Mouse (Mus musculus): ENCODE measurements around the gene Nrip1. TPM values are rescaled to one million over a fixed set of nuclear protein-coding genes. Genes with fewer than 3 reads are reported as not detected.

Nrip1 gene
- total and polyA plus RNA-seq, 3 experiments = 3.1 to 32.3 (median 20.6) TPM

- H3K36me3 ChIP-seq (ENCODE audit: control insufficient read depth, insufficient read depth, low read length) = peaks cover 31% of the 10 kb centered on the region
- DNase-seq = no peak
- peak overlapping the region; percentile 99; the same call in 1 of the 2 replicates for H3K9ac ChIP-seq (ENCODE audit: low read depth, low read length)
- intact Hi-C loops (cut with DNase I) = loop anchor here (2.0 to 10.0 kb wide), 7 partner anchors 49 to 604 kb away; partner anchors contain the start of gene Hspa13
- H3K4me3 ChIP-seq = peak overlapping the region; percentile 75
- H3K27ac ChIP-seq = peak overlapping the region; percentile 99
- H3K79me2 ChIP-seq (replicated peaks; ENCODE audit: control insufficient read depth, insufficient read depth, low read length) = peaks cover 13% of the 10 kb centered on the region
- H3K4me1 ChIP-seq (ENCODE audit: control insufficient read depth, insufficient read depth, low read length) = peaks cover 17% of the 10 kb centered on the region
- 7% methylated on average over 7 of the region's 7 CpGs for WGBS
- H3K27me3 ChIP-seq (ENCODE audit: control insufficient read depth, insufficient read depth, low read length) = no peaks in the 10 kb centered on the region
- TF ChIP-seq POLR2A (IDR thresholded peaks at IDR 0.05; ENCODE audit: insufficient read depth, low read depth, low read length) (no peak), EP300 (IDR thresholded peaks at IDR 0.05; ENCODE audit: insufficient read depth, low read depth, low read length) (no peak), CTCF (IDR thresholded peaks at IDR 0.05) (no peak)
Measured at GRCm38 (mm10) chr16:76371614-76371917, 2.1 kb downstream of the Nrip1 start.

GRCm38 (mm10) chr16:76370716-76371613, 2.7 kb downstream of the Nrip1 start:
- peaks cover 31% of the 10 kb centered on the region for H3K36me3 ChIP-seq (ENCODE audit: control insufficient read depth, insufficient read depth, low read length)
- TF ChIP-seq CTCF (IDR thresholded peaks at IDR 0.05) = peak; percentile 54
- TF ChIP-seq EP300 (IDR thresholded peaks at IDR 0.05; ENCODE audit: insufficient read depth, low read depth, low read length) = no peak
- no peak for TF ChIP-seq POLR2A (IDR thresholded peaks at IDR 0.05; ENCODE audit: insufficient read depth, low read depth, low read length)
- H3K27ac ChIP-seq = peak overlapping the region; percentile 99
- DNase-seq = no peak
- no peaks in the 10 kb centered on the region for H3K27me3 ChIP-seq (ENCODE audit: control insufficient read depth, insufficient read depth, low read length)
- H3K4me3 ChIP-seq = peak overlapping the region; percentile 75
- peak overlapping the region; percentile 64; the same call in 1 of the 2 replicates for H3K9ac ChIP-seq (ENCODE audit: low read depth, low read length)
- peaks cover 13% of the 10 kb centered on the region for H3K79me2 ChIP-seq (replicated peaks; ENCODE audit: control insufficient read depth, insufficient read depth, low read length)
- 28% methylated on average over 12 of the region's 12 CpGs for WGBS
- H3K4me1 ChIP-seq (ENCODE audit: control insufficient read depth, insufficient read depth, low read length) = peaks cover 17% of the 10 kb centered on the region
- intact Hi-C loops (cut with DNase I) = loop anchor here (2.0 to 10.0 kb wide), 7 partner anchors 49 to 604 kb away; partner anchors contain the start of gene Hspa13

- Histone ChIP-seq H3K36me3 (ENCODE audit: control insufficient read depth, insufficient read depth, low read length) (peaks cover 31% of the 10 kb centered on the region), H3K27ac (no peak overlapping the region; the same call in 1 of the 2 replicates), H3K4me3 (peak overlapping the region; percentile 75; the same call in 1 of the 2 replicates), H3K79me2 (replicated peaks; ENCODE audit: control insufficient read depth, insufficient read depth, low read length) (peaks cover 15% of the 10 kb centered on the region), H3K27me3 (ENCODE audit: control insufficient read depth, insufficient read depth, low read length) (no peaks in the 10 kb centered on the region), H3K4me1 (ENCODE audit: control insufficient read depth, insufficient read depth, low read length) (peaks cover 22% of the 10 kb centered on the region), H3K9ac (ENCODE audit: low read depth, low read length) (0 out of 2 replicates have a peak overlapping the region, but pooled peaks have one; percentile 4)
- WGBS = 15% methylated on average over 6 of the region's 6 CpGs
- no peak for TF ChIP-seq POLR2A (IDR thresholded peaks at IDR 0.05; ENCODE audit: insufficient read depth, low read depth, low read length)
- peak; percentile 56 for TF ChIP-seq CTCF (IDR thresholded peaks at IDR 0.05)
- no peak for TF ChIP-seq EP300 (IDR thresholded peaks at IDR 0.05; ENCODE audit: insufficient read depth, low read depth, low read length)
- intact Hi-C loops (cut with DNase I) = loop anchor here (2.0 to 10.0 kb wide), 7 partner anchors 48 to 603 kb away; partner anchors contain the start of gene Hspa13
- DNase-seq = peak in 1 of 2 experiments; percentile 34
Measured at GRCm38 (mm10) chr16:76370041-76370715, 3.4 kb downstream of the Nrip1 start.

GRCm38 (mm10) chr16:76369236-76369635, 4.4 kb downstream of the Nrip1 start:
- H3K27me3 ChIP-seq (ENCODE audit: control insufficient read depth, insufficient read depth, low read length) = no peaks in the 10 kb centered on the region
- TF ChIP-seq POLR2A (IDR thresholded peaks at IDR 0.05; ENCODE audit: insufficient read depth, low read depth, low read length) (no peak), CTCF (IDR thresholded peaks at IDR 0.05) (no peak), EP300 (IDR thresholded peaks at IDR 0.05; ENCODE audit: insufficient read depth, low read depth, low read length) (no peak)
- H3K27ac ChIP-seq = no peak overlapping the region
- intact Hi-C loops (cut with DNase I) = no loop called here
- no peak for DNase-seq
- no peak overlapping the region for H3K4me3 ChIP-seq
- H3K79me2 ChIP-seq (replicated peaks; ENCODE audit: control insufficient read depth, insufficient read depth, low read length) = peaks cover 15% of the 10 kb centered on the region
- peaks cover 23% of the 10 kb centered on the region for H3K4me1 ChIP-seq (ENCODE audit: control insufficient read depth, insufficient read depth, low read length)
- WGBS = 68% methylated on average over 9 of the region's 9 CpGs
- H3K9ac ChIP-seq (ENCODE audit: low read depth, low read length) = no peak overlapping the region
- peaks cover 32% of the 10 kb centered on the region for H3K36me3 ChIP-seq (ENCODE audit: control insufficient read depth, insufficient read depth, low read length)

- H3K27ac ChIP-seq = no peak overlapping the region
- 51% methylated on average over 12 of the region's 12 CpGs for WGBS
- H3K27me3 ChIP-seq (ENCODE audit: control insufficient read depth, insufficient read depth, low read length) = no peaks in the 10 kb centered on the region
- peaks cover 15% of the 10 kb centered on the region for H3K79me2 ChIP-seq (replicated peaks; ENCODE audit: control insufficient read depth, insufficient read depth, low read length)
- H3K36me3 ChIP-seq (ENCODE audit: control insufficient read depth, insufficient read depth, low read length) = peaks cover 33% of the 10 kb centered on the region
- peaks cover 23% of the 10 kb centered on the region for H3K4me1 ChIP-seq (ENCODE audit: control insufficient read depth, insufficient read depth, low read length)
- H3K4me3 ChIP-seq = no peak overlapping the region
- no peak overlapping the region for H3K9ac ChIP-seq (ENCODE audit: low read depth, low read length)
- no peak for DNase-seq
- intact Hi-C loops (cut with DNase I) = no loop called here
- TF ChIP-seq EP300 (IDR thresholded peaks at IDR 0.05; ENCODE audit: insufficient read depth, low read depth, low read length) (no peak), POLR2A (IDR thresholded peaks at IDR 0.05; ENCODE audit: insufficient read depth, low read depth, low read length) (no peak), CTCF (IDR thresholded peaks at IDR 0.05) (no peak)
Measured at GRCm38 (mm10) chr16:76367261-76367908, 6.2 kb downstream of the Nrip1 start.

All from heart, adult 2 months (tissue).